Mouse (Mus musculus) hindbrain, embryonic 12.5 days (tissue): Measurements from ENCODE around the gene Lrrk2. TPM values are rescaled to one million over a fixed set of nuclear protein-coding genes. Genes with fewer than 3 reads are reported as not detected.

Experiments used
- ATAC-seq: fragments of 200-750 bp; cut with Nextera tagmentation; 2 replicates; pipeline ENCODE4 v1.8.0; 2017; ENCODE audit warnings: moderate TSS enrichment; ENCODE audit not compliant: low FRiP score
- H3K27ac ChIP-seq: fragments of 300-500 bp; sonication (generic); 2 replicates; pipeline ENCODE4 v1.5.1; 2016; ENCODE audit warnings: mild to moderate bottlenecking
- H3K27me3 ChIP-seq: fragments of 300-500 bp; sonication (generic); 2 replicates; pipeline ENCODE4 v1.6.1; 2016; ENCODE audit warnings: mild to moderate bottlenecking
- H3K36me3 ChIP-seq: fragments of 300-500 bp; sonication (generic); 2 replicates; pipeline ENCODE4 v1.6.1; 2016; ENCODE audit warnings: mild to moderate bottlenecking
- H3K4me1 ChIP-seq: fragments of 300-500 bp; sonication (generic); 2 replicates; pipeline ENCODE4 v1.6.1; 2016
- H3K4me2 ChIP-seq: fragments of 300-500 bp; sonication (generic); replicated peaks from 2 replicates; pipeline ENCODE4 v1.6.1; 2016; ENCODE audit warnings: mild to moderate bottlenecking
- H3K4me3 ChIP-seq: fragments of 300-500 bp; sonication (generic); 2 replicates; pipeline ENCODE4 v1.5.1; 2016; ENCODE audit warnings: mild to moderate bottlenecking
- H3K9ac ChIP-seq: fragments of 300-500 bp; sonication (generic); 2 replicates; pipeline ENCODE4 v1.6.1; 2016; ENCODE audit warnings: mild to moderate bottlenecking, moderate library complexity
- H3K9me3 ChIP-seq: fragments of 300-500 bp; sonication (generic); replicated peaks from 2 replicates; pipeline ENCODE4 v1.6.1; 2016; ENCODE audit warnings: mild to moderate bottlenecking
- WGBS: fragments of 180-500 bp; shearing (Covaris S2); methylation state at CpG from one replicate; pipeline ENCODE4 v1.1.7; 2016; 5-methylcytosine and 5-hydroxymethylcytosine counted together
- polyA plus RNA-seq: library from polyadenylated mRNA; unstranded; fragments of >200 nt; fragmentation: Nextera tagmentation; extraction: Ambion mirVana; gene quantifications from 2 replicates; pipeline ENCODE4 v1.2.1, GENCODE M21; 2016

The Lrrk2 gene
- 3.8 and 4.9 TPM in 2 replicates for polyA plus RNA-seq

- H3K9me3 ChIP-seq = no peaks in the 10 kb centered on the region
- no peaks in the 10 kb centered on the region for H3K27me3 ChIP-seq
- peak within 1 kb of the TSS; percentile 44 for H3K4me3 ChIP-seq
- peak; percentile 98 for ATAC-seq
- no peak within 1 kb of the TSS; the same call in 1 of the 2 replicates for H3K27ac ChIP-seq
- WGBS = 3% methylated on average over 39 of the region's 40 CpGs
- H3K4me2 ChIP-seq = peak within 1 kb of the TSS; percentile 65
- no peaks in the 10 kb centered on the region for H3K36me3 ChIP-seq
- H3K9ac ChIP-seq = peak within 1 kb of the TSS; percentile 58
- H3K4me1 ChIP-seq = peaks cover 4% of the 10 kb centered on the region
Measured at GRCm38 (mm10) chr15:91672645-91673568, at the start of gene Lrrk2. Lrrk2 (plus strand) TSS chr15:91673175.

- Histone ChIP-seq H3K36me3 (no peaks in the 10 kb centered on the region), H3K9me3 (no peaks in the 10 kb centered on the region), H3K4me2 (no peak overlapping the region), H3K4me1 (no peaks in the 10 kb centered on the region), H3K27ac (no peak overlapping the region), H3K4me3 (no peak overlapping the region), H3K27me3 (no peaks in the 10 kb centered on the region), H3K9ac (no peak overlapping the region)
- no peak for ATAC-seq
- 88% methylated on average over 2 of the region's 2 CpGs for WGBS
Measured at GRCm38 (mm10) chr15:91624475-91624874, 48.5 kb upstream of the Lrrk2 start.

- Histone ChIP-seq H3K9ac (no peak overlapping the region), H3K4me3 (no peak overlapping the region), H3K27me3 (no peaks in the 10 kb centered on the region), H3K9me3 (no peaks in the 10 kb centered on the region), H3K36me3 (no peaks in the 10 kb centered on the region), H3K27ac (no peak overlapping the region), H3K4me1 (no peaks in the 10 kb centered on the region), H3K4me2 (no peak overlapping the region)
- WGBS = 78% methylated on average over 3 of the region's 3 CpGs
- ATAC-seq = no peak
Measured at GRCm38 (mm10) chr15:91629137-91629536, 43.8 kb upstream of the Lrrk2 start.

- no peak for ATAC-seq
- Histone ChIP-seq H3K27ac (no peak overlapping the region), H3K4me2 (no peak overlapping the region), H3K4me1 (no peaks in the 10 kb centered on the region), H3K36me3 (no peaks in the 10 kb centered on the region), H3K4me3 (no peak overlapping the region), H3K27me3 (no peaks in the 10 kb centered on the region), H3K9ac (no peak overlapping the region), H3K9me3 (no peaks in the 10 kb centered on the region)
- 88% methylated on average over 4 of the region's 4 CpGs for WGBS
Measured at GRCm38 (mm10) chr15:91632473-91632872, 40.5 kb upstream of the Lrrk2 start.

- Histone ChIP-seq H3K4me1 (no peaks in the 10 kb centered on the region), H3K4me2 (no peak overlapping the region), H3K36me3 (no peaks in the 10 kb centered on the region), H3K9ac (no peak overlapping the region), H3K9me3 (no peaks in the 10 kb centered on the region), H3K27ac (no peak overlapping the region), H3K4me3 (no peak overlapping the region), H3K27me3 (no peaks in the 10 kb centered on the region)
- 85% methylated on average over 9 of the region's 9 CpGs for WGBS
- ATAC-seq = no peak
Measured at GRCm38 (mm10) chr15:91633051-91633450, 39.9 kb upstream of the Lrrk2 start.

- no peaks in the 10 kb centered on the region for H3K27me3 ChIP-seq
- WGBS = 68% methylated on average over 6 of the region's 6 CpGs
- H3K9me3 ChIP-seq = no peaks in the 10 kb centered on the region
- H3K4me3 ChIP-seq = no peak overlapping the region
- no peak for ATAC-seq
- no peak overlapping the region for H3K9ac ChIP-seq
- no peak overlapping the region for H3K4me2 ChIP-seq
- H3K36me3 ChIP-seq = no peaks in the 10 kb centered on the region
- no peak overlapping the region for H3K27ac ChIP-seq
- no peaks in the 10 kb centered on the region for H3K4me1 ChIP-seq
Measured at GRCm38 (mm10) chr15:91633806-91634205, 39.2 kb upstream of the Lrrk2 start.

GRCm38 (mm10) chr15:91634236-91634635 is 38.7 kb upstream of the Lrrk2 start:
- Histone ChIP-seq H3K36me3 (no peaks in the 10 kb centered on the region), H3K27ac (no peak overlapping the region), H3K27me3 (no peaks in the 10 kb centered on the region), H3K9me3 (no peaks in the 10 kb centered on the region), H3K4me1 (no peaks in the 10 kb centered on the region), H3K9ac (no peak overlapping the region), H3K4me2 (no peak overlapping the region), H3K4me3 (no peak overlapping the region)
- 76% methylated on average over 8 of the region's 8 CpGs for WGBS
- no peak for ATAC-seq

GRCm38 (mm10) chr15:91641631-91642030 is 31.3 kb upstream of the Lrrk2 start:
- H3K36me3 ChIP-seq = no peaks in the 10 kb centered on the region
- 76% methylated on average over 3 of the region's 3 CpGs for WGBS
- no peak overlapping the region for H3K9ac ChIP-seq
- H3K4me1 ChIP-seq = no peaks in the 10 kb centered on the region
- H3K4me2 ChIP-seq = no peak overlapping the region
- 0 out of 2 replicates have a peak, but pooled peaks cover 4% of the 10 kb centered on the region for H3K9me3 ChIP-seq
- H3K4me3 ChIP-seq = no peak overlapping the region
- no peak for ATAC-seq
- H3K27me3 ChIP-seq = no peaks in the 10 kb centered on the region
- H3K27ac ChIP-seq = no peak overlapping the region

- ATAC-seq = no peak
- no peak overlapping the region for H3K27ac ChIP-seq
- no peaks in the 10 kb centered on the region for H3K27me3 ChIP-seq
- H3K4me1 ChIP-seq = no peaks in the 10 kb centered on the region
- no peak overlapping the region for H3K4me2 ChIP-seq
- no peaks in the 10 kb centered on the region for H3K36me3 ChIP-seq
- 0 out of 2 replicates have a peak, but pooled peaks cover 4% of the 10 kb centered on the region for H3K9me3 ChIP-seq
- H3K9ac ChIP-seq = no peak overlapping the region
- 84% methylated on average over 9 of the region's 9 CpGs for WGBS
- H3K4me3 ChIP-seq = no peak overlapping the region
Measured at GRCm38 (mm10) chr15:91642682-91643306, 30.2 kb upstream of the Lrrk2 start.

GRCm38 (mm10) chr15:91643632-91644348 is 29.2 kb upstream of the Lrrk2 start:
- no peak overlapping the region for H3K4me2 ChIP-seq
- H3K4me3 ChIP-seq = no peak overlapping the region
- no peak overlapping the region for H3K27ac ChIP-seq
- H3K9ac ChIP-seq = no peak overlapping the region
- 74% methylated on average over 7 of the region's 7 CpGs for WGBS
- no peaks in the 10 kb centered on the region for H3K4me1 ChIP-seq
- no peaks in the 10 kb centered on the region for H3K36me3 ChIP-seq
- 0 out of 2 replicates have a peak, but pooled peaks cover 4% of the 10 kb centered on the region for H3K9me3 ChIP-seq
- no peaks in the 10 kb centered on the region for H3K27me3 ChIP-seq
- ATAC-seq = no peak

- WGBS = 73% methylated on average over 3 of the region's 3 CpGs
- H3K9me3 ChIP-seq = no peaks in the 10 kb centered on the region
- no peak overlapping the region for H3K9ac ChIP-seq
- no peaks in the 10 kb centered on the region for H3K27me3 ChIP-seq
- no peaks in the 10 kb centered on the region for H3K4me1 ChIP-seq
- no peak overlapping the region for H3K4me2 ChIP-seq
- H3K27ac ChIP-seq = no peak overlapping the region
- H3K36me3 ChIP-seq = no peaks in the 10 kb centered on the region
- no peak for ATAC-seq
- H3K4me3 ChIP-seq = no peak overlapping the region
Measured at GRCm38 (mm10) chr15:91650270-91650669, 22.7 kb upstream of the Lrrk2 start.

GRCm38 (mm10) chr15:91651493-91651892 is 21.5 kb upstream of the Lrrk2 start:
- 87% methylated on average over 7 of the region's 7 CpGs for WGBS
- H3K9me3 ChIP-seq = no peaks in the 10 kb centered on the region
- no peak for ATAC-seq
- no peak overlapping the region for H3K9ac ChIP-seq
- no peak overlapping the region for H3K4me3 ChIP-seq
- no peak overlapping the region for H3K27ac ChIP-seq
- no peak overlapping the region for H3K4me2 ChIP-seq
- no peaks in the 10 kb centered on the region for H3K27me3 ChIP-seq
- H3K36me3 ChIP-seq = no peaks in the 10 kb centered on the region
- no peaks in the 10 kb centered on the region for H3K4me1 ChIP-seq
